Mouse (Mus musculus) adrenal gland, adult (tissue): ENCODE data around the gene Kif1c.

ENCODE experiments used
- DNase-seq, 2 experiments: peaks; one replicate each; pipeline ENCODE4 v3.0.0; 2022 to 2023; ENCODE audit warnings: low spot score in 1 of 2; ENCODE audit not compliant: inconsistent age in 2 of 2

Gene Kif1c

DNA sequence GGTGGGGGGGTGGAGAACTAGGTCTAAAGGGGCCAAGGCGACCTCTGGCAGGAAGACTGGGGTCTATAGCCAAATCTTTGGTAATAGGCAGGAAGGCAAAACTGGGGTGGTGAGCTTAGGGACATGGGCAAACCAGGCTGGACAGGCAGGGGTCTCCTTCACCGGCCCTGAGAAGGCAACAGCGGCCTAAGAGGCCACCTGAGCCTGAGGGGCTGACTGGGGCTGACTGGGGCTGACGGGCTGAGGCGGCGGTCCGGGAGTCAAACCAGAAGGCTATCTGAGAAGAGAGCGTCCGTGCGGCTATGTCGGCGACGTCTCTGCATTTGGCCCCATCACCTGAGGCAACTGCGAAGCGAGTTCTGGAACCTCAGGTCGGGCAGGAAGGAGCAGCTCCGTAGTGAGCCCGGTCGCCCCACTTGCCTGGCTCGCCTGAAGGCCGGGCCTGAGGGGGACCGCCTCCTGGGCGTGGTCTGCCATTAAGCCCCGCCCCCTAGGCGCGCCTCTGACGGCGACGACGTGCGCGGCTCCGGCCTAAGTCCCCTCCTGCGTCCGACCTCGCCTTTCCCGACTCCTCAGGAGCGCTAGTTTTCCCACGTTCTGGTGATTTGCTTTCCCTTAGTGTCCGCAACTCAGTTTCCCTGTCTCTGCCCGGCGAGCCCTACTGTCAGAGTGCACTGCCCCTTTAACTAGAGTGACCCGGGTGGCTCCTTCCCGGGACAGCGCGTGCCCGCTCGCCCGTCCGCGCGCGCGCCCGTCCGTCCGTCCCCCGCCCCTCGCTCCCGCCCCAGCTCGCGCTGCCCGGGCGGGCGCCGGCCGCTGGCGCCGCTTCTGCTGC is at the start of gene Kif1c, which contains the start of gene Inca1:
Gene Kif1c (plus strand): TSS at position 827 of the 835 bp plus-strand sequence.
Gene Inca1 (minus strand): TSS at position 434 of the 835 bp plus-strand sequence.
- DNase-seq = peak; percentile 97 to 99

DNA sequence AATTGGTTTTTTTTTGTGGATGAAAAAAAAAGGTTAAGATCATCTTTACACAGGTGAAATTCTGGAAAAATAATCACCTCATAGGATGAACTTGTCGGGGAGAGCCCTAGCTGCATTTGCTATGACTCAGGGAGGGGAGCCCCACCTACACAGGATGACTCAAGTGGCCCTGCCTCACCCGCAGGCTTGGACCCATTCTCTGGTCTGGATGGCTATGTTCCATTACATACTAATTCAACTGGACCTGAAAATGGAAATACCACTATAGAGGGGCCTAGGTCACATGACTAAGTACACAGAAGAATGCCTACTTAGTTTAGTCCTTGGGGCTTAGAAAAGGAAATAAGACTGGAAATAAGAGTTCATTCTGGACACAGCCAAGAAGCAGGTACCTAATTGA is 49.0 kb upstream of the Kif1c start:
- peak; percentile 73 to 83 for DNase-seq

DNA sequence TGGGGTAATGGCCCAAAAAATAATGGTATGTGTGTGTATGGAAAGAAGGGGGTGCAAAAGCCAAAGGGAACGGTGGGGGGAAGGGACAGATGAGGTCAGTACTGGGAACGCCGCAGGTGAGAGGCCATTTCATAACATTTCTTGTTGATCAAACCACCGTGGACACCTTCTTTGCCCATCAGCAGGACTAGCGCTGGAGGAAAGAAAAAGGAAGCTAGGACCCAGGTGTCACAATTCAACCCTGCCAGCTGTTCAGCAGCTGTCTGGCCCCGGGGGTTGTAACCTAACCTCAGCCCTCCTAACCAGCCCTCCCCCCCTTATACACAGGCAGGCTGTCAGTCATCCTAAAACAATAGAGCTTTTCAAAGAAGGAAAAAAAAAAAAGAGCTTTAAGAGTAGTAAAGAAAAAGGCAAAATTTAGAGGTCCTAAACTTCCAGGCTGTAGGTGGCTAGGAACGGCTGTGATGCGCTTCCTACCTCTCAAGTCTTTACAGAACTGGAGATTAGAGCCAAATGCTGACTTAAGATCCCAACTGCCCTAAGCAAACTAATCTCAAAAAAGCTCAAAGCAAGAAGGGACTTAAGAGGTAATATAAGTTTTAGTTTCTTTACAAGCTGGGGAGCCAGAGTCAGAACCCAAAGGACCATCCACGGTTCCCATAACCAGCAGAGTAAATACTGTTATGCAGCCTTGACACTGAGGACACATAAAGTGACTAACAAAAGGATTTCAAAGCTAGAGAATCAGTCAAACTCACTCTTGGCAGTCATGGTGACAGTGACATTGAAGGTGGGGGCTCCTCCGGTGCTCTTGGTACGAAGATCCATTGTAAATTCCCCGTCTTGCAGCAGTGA is 48.1 kb upstream of the Kif1c start:
- DNase-seq = peak; percentile 45 to 70

DNA sequence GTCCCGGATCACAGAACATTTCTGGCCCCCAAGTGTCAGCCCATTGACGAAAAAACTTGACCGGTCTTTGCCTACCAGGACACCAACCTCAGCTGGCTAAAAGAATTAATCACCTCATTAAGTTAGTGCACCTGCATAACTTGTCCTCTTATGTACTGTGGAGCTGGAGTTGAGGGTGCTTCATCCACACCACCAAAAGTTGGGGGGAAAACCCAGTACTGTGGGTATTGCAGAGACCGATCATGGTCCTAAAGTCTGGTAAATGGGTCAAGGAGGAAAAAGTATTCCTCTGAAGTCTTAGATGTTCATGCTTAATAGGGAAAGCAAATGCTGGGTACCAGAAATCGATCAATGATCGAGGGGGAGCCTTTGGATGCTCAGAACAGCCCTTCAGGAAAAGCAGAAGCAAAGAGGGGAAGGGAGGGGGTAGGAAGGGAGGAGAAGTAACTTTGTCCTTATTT is 47.4 kb upstream of the Kif1c start:
- DNase-seq = peak in 1 of 2 experiments; percentile 85

DNA sequence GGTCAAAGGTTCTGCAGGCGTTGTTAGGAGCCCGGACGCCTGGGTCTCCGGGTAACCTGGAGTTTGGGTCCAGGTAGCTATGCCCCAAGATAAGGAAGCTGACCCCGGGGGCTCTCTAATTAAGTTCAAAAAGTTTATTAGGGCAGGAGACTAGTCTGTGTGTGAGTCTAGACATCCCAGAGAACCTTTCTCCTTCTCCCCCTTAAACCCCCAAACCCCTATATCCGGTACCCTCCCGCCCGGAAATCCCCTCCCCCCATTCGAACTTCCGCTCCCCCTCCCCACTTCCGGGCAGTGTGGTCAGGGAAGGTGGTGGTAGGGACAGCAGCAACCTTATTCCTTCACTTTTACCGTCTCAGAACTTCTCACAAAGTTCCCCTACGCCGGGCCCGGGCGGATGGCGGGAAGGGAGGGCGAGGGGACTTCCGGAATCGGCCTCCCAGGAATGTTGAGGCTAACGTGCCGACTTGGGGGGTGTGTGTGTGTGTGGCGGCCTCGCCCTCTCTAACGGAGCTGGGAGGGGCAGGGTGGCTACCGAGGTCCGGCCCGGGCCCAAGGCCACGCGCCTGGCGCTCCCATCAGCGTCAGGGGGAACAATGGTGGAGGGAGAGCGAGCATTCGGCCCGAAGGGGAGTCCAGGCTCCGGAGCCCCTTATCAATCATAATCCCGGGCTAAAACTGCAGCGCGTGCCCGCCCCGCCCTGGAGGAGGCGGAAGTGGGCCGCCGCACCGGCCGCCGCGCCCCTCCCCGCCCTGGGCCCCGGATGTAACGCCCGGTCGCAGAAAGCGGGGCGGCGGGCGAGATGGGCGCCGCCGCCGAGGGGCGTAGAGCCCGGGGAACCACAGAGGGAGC is 46.8 kb upstream of the Kif1c start:
- DNase-seq = peak; percentile 79 to 93

DNA sequence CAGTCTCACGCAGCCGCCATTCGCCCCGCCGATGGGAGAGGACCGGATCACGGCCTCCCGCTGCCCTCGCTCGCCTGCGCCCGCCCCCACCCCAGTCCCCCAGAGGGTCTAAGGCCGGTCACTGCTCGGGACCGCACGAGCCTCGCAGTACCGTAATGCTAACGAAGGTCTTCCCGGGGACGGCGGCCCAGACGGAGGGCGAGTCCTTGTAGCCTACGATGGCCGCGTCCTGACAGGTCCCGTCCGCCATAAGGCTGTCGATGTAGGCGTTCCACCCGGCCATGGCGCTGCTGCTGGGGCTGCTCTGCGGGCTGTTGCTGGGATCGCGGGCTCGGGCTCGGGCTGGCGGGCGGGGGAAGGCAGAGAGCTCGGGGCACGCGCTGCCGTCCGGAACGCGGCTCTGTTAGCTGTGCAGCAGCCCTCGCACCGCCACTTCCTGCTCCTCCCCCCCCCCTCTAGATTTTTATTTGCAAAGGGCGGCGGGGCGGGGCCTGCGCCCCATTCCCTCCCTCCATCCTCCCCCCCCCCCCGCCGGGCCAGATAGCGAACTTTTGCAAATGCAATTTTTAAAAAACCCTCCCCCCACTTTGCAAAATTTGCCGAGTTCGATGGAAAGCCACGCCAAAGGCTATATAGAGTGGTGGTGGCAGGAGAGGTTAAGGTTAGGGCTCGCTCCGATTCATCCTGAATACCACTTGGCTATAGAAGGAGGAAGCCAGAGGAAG is 46.0 kb upstream of the Kif1c start, which contains the start of gene Pfn1:
Gene Pfn1 (minus strand): TSS at position 447 of the 725 bp plus-strand sequence.
- DNase-seq = peak; percentile 81 to 94

DNA sequence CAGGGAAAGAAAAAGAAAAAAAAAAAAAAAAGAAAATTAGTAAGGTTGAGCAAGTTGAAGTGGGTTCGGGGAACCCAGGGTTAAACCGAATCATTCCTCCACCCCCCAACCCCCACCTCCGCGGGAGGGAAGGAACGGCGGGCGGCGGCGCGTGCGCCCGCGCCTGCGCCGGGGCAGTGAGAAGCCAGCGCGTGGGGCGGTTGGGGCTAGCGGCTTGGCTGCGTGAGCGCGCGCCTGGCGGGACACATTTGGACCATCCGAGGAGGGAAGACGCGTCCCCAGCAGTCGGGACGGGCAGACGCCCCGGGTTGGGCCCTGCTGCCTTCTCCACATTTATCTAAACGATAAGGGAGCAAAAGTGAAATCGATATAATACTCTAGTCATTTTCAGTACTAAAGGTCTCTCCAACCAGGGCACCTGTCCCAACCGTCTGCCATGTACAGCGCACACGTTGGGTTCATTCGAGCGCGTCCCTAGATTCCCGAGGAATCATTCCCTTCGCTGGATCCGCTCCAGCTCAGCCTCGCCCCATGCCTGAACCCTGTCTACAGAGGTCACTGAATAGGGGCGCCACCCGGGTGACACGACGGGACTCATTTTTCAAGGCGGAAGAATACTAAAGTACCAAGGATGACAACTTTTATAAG is 45.3 kb upstream of the Kif1c start:
- peak; percentile 88 to 96 for DNase-seq

DNA sequence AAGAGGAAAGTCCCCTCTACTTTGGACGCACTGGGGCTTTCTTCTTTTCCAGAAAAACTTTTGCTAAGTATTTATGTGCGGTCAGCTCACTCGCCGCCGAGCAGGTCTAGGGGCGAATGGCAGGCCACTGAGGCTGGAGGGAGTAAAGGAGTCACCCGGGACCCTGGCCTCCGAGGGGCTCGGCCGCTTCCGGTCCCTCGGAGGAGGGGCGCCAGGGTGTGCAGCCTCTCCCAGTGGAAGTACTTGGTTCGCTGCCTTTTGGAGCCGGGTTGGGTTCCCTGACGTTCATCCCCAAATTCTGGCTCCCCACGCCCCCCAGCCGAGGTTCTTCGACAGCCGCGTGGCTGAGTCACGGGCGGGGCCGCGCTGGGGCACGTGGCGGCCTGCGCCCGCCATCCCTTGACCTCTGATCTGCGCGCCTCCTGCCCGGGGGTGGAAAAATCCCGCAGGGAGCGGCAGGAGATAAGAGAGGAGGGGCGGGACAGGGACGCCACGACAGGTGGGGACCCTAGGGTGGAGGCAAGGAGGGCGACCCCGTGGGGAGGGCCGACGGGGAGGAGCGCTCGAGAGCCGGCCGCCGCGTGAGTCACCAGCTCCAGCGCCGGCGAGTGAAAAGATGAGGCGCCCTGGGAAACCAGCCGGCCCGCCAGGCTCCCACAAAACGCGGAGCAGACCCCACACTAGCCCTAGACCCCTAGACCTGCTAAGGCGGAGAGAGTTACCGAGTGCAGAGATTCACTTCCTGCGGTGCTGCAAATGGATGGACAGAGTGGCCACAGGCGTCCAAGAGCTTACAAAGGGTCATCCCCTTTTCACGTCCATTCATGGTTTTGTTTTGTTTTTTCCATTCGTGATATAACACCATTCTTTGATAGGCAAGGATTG is 44.5 kb upstream of the Kif1c start:
- DNase-seq = peak; percentile 85 to 94

DNA sequence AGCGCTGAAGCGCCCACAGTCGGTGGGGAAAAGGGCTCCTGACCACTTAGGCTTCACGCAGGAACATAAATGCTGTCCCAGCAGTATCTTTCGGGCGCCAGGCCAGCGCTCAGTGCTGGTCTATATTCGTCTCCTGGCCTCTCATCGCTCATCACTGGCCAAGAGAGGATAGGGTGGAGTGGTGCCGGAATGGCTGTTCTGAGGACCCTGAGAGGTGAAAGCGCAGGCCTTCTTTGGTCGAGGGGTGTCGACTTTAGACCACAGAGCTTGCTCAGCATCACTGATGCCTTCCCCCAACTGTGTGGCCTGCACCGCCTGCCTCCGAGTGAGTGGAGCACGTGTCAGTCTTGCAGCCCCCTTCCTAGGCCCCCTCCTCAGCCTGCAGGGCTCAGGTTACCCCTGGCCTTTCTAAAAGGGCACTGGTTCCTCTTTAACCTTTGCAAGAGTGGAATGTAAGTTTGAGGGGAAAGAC is 43.9 kb upstream of the Kif1c start:
- DNase-seq = peak in 1 of 2 experiments; percentile 66

DNA sequence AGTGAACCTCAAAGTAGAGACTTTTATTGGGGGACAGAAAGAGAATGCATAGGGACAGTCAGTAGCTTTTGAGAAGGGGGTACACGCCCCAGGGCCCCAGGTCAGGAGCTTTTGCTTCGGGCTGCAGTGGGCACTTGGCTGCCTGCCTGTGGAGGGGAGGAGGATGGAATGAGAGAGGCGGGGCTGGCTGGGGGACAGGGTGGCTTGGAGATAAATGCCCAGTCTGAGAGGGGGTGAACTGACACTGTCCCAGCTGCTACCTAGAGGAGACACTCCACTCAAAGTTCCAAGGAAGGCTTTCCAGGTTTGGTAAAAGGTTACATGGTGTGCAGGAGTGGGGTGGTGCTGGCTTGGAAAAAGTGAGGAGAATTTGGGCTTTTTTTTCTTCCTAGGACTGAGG is 43.4 kb upstream of the Kif1c start, which contains the start of gene Eno3:
Gene Eno3 (plus strand): TSS at position 239 of the 400 bp plus-strand sequence.
- DNase-seq = peak; percentile 54 to 73

DNA sequence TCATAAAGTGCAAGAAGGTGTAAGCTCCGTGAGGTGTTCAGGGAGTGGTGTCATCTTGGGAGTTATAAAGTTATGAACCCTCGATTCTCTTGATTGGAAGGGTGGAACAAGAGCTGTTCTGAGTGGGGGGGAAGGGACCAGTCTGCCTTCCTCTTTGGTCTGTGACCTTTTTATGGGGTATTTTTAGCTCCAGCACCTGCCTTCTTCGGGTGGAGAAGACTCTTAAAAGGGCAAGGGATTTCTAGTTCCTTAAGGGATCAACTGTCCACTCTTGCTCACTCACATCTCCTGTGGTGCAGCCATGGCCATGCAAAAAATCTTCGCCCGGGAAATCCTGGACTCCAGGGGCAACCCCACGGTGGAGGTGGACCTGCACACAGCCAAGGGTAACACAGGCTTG is 42.8 kb upstream of the Kif1c start:
- peak; percentile 16 to 52 for DNase-seq

DNA sequence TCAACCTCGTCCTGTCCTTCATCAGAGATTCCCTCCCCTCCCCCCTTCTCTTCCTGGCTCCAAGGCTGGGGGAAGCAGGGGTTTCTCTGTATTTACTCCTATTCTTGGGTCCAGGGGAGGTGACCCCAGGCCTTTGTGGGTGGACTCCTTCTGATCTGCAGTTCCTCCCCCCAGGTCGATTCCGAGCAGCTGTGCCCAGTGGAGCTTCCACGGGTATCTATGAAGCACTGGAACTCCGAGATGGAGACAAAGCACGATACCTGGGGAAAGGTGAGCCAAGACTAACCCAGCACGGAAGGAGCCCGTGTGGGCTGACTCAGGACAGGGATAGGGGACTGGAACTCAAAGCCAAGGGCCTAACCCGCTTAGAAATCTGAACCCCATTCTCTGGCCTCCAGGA is 42.4 kb upstream of the Kif1c start:
- DNase-seq = no peak

DNA sequence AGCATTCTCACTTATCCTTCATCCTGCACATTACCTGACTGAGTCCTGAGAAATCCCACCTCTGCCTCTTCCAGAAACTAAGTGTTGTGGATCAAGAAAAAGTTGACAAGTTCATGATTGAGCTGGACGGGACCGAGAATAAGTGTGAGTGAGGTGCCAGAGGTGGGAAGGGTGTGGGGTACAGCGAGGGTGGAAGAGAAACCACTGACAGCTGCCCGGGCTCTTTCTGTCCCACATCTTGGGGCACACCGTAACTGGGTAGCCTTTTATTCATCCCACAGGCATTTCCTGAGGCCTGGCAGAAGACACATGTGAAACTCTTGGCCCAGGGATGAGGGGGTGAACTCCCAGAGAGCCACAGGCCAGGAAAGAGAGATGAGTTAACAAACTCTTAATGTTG is 41.8 kb upstream of the Kif1c start:
- DNase-seq = no peak

DNA sequence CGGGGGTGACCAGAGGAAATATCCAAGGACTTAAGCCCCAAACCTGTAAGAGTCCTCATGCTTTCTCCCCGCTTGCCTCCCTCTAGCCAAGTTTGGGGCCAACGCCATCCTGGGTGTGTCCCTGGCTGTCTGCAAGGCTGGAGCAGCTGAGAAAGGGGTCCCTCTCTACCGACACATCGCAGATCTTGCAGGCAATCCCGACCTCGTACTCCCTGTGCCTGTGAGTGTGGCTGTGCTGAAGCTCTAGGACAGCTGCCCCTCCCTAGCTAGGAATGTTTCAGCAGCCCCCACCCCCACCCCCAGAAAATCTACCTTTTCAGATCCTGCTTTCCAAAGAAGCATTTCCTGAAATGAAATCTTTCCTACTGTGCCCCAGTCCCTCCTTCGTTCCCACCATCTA is 41.4 kb upstream of the Kif1c start:
- DNase-seq = no peak

DNA sequence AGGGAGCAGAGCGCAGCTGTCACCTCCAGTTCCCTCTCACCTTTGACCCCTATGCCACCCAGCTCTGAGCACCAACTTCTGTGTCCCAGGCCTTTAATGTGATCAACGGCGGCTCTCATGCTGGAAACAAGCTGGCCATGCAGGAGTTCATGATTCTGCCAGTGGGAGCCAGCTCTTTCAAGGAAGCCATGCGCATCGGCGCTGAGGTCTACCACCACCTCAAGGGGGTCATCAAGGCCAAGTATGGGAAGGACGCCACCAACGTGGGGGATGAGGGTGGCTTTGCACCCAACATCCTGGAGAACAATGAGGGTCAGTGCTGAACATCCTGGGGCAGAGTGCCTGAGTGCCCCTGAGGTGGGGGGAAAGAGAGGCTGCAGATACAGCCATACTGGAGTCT is 39.8 kb upstream of the Kif1c start:
- no peak for DNase-seq

DNA sequence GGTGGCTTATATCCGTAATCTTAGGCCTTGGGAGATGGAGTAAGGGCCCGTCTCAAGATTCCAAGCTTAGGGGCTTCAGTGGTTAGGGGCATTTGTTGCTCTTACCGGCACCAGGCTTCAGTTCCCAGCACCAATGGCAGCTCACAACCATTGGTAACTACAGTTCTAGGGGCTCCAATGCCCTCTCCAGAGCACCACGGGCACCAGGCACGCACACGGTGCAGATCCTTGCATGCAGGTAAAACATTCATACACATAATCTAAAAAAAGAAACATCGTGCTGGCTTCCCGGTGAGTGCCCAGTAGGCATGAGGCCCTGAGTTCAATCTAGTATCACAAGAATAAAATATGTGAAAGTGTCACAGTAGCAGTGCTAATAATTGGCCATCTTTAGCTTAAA is 37.2 kb upstream of the Kif1c start:
- no peak for DNase-seq

DNA sequence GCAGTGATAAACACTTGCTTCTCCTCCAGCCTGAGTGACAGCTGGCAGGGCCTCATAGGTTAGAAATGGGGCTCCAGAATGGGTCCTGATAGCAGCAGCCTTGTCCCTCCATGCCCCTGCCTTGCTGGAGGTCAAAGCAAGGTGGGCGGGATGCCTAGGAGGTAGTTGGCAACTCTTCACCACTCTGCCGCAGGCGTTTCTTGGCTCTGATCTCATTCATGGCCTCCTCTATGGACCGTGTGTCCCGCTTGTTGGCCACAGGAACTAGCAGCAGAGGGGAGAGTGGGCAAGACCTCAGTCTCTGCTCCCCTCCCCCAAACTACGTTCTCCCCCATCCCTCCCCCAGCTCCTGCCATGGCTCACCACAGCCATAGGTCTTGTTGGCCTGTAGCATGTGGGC is 36.4 kb upstream of the Kif1c start:
- no peak for DNase-seq

DNA sequence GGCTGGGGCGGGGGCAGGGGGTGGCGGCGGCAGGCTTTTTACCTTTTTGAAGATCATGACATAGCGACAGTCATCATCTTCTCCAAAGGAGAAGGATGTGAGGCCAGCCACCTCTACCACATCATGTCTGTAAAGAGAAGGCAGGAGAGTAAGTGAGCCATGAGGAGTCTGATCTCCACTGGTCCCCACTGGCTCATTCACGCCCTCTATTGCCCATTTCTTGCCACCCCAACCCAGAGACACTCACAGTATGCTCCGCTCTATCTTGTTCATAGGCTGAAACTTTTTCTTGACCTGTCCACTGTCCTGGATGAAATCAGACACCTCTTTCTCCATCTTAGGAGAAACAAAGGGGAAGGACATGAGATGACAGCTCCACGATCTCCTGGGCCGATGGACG is 35.6 kb upstream of the Kif1c start:
- no peak for DNase-seq
